Mouse (Mus musculus) megakaryocyte, embryonic 14.5 days (primary cell): ENCODE measurements around the gene Plxnd1. TPM values are rescaled to one million over a fixed set of nuclear protein-coding genes. Genes with fewer than 3 reads are reported as not detected.

Source experiments
- H3K27me3 ChIP-seq: replicated peaks from 2 replicates; pipeline ENCODE3; 2012; ENCODE audit warnings: inconsistent platforms
- H3K36me3 ChIP-seq: replicated peaks from 2 replicates; pipeline ENCODE3; 2012; ENCODE audit warnings: low read length, inconsistent platforms, mixed read lengths
- H3K4me1 ChIP-seq: 2 replicates; pipeline ENCODE4 v1.6.1; 2012; ENCODE audit warnings: inconsistent platforms
- H3K4me3 ChIP-seq: replicated peaks from 2 replicates; pipeline ENCODE3; 2012; ENCODE audit warnings: moderate library complexity, mild to moderate bottlenecking, inconsistent platforms
- H3K9me3 ChIP-seq: 2 replicates; pipeline ENCODE4 v1.6.1; 2012; ENCODE audit warnings: inconsistent platforms
- FLI1 ChIP-seq: IDR thresholded peaks from 2 replicates; pipeline ENCODE4 v1.6.1; 2012; ENCODE audit warnings: low read length, inconsistent platforms, mixed read lengths
- GATA1 ChIP-seq: IDR thresholded peaks from 3 replicates; pipeline ENCODE4 v1.6.1; 2012; ENCODE audit warnings: mixed read lengths, low read length, inconsistent platforms, borderline replicate concordance
- polyA plus RNA-seq: library from polyadenylated mRNA; stranded (reverse); fragments of >175 nt; gene quantifications from 2 replicates; pipeline ENCODE4 v1.2.3, GENCODE M21; 2012; ENCODE audit warnings: low replicate concordance; ENCODE audit not compliant: insufficient read depth

The Plxnd1 gene
- polyA plus RNA-seq, 1 experiment = 14.9 TPM

DNA sequence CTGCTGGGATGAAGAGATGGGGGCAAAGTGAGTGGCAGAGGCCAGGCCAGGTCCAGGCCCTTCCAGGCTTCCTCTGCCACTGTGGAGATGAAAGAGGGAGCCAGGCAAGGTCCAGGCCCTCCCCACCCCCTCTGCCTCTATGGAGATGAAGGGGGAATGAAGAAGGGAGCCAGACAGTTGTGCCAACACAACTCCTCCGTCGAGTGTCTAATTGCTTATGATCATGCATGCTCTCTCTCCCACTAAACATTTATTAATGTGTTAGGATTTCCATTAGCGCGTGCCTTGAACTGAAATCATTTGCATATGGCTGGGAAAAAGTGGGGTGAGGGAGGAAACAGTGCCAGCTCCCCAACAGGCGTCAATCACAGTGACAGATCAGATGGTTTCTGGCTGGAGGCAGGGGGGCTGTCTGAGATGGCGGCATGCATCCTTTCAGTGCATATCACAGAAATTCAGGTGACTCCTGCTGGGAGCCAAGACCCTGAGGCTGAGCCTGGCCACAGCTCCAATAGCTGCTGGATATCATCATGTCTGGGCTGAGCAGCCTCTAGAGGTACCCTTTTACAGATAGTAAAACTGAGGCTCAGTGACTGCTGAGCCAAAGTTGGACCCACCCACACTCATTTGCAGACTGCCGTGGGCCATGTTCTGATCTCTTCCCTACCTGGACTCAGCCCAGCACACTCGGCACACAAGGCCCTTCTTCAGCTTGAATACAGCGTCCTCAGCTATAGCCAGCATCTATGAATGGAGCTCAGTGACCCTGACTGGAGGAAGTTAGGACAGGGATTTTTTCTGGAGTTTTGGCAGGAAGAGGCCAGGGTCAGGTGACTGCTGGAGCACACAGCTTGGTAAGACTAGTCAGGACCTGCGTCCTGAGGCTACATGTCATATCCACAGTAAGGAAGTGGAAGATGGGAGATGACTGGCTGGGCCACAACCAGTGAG lies 67.2 kb downstream of the Plxnd1 start:
- Histone ChIP-seq H3K4me1 (peaks cover 33% of the 10 kb centered on the region; the same call in 1 of the 2 replicates), H3K36me3 (no peaks in the 10 kb centered on the region), H3K9me3 (no peaks in the 10 kb centered on the region), H3K27me3 (peaks cover 88% of the 10 kb centered on the region), H3K4me3 (no peak overlapping the region)
- TF ChIP-seq FLI1 = no peak
- TF ChIP-seq GATA1 = no peak

DNA sequence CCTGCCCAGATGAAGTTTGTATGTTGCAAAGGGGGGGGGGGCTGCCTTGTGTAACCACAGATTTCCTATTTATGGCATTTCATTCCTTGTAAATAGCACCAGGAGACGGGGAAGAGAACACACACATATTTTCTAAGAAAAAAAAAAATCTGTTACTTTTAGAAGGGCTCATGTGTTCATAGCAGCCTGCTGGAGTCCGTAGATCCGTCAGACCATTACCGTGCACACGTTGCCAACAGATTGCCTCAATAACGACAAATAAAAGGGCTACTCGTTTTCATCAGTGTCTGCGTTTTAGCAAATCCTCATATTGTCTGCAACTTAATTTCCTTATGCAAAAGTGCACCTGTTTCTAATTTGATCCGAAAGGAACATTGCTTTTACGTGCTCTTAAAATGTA lies 68.4 kb downstream of the Plxnd1 start:
- no peak overlapping the region for H3K4me3 ChIP-seq
- no peak for TF ChIP-seq FLI1
- no peak for TF ChIP-seq GATA1
- no peaks in the 10 kb centered on the region for H3K36me3 ChIP-seq
- H3K27me3 ChIP-seq = peaks cover 77% of the 10 kb centered on the region
- no peaks in the 10 kb centered on the region for H3K9me3 ChIP-seq
- H3K4me1 ChIP-seq = peaks cover 33% of the 10 kb centered on the region; the same call in 1 of the 2 replicates

DNA sequence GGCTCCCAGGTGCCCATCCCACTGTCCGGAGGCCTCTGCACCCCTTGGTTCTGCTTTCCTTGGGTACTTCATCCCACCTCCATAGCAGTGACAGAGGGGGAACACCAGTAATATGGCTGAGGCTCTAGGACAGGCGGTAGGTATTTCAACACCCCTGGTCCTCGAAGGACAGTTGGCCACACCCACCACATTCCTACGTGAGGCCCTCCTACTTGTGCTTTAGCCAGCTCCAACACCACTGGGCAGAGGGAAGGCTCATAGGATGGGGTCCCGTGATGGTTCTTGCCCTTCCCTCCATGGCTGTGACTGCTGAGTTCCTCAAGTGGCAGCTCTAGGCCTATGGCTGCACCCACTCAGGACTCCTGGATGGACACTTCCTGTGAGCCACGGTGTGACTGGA lies 70.0 kb downstream of the Plxnd1 start:
- Histone ChIP-seq H3K4me3 (no peak overlapping the region), H3K4me1 (peaks cover 35% of the 10 kb centered on the region), H3K36me3 (no peaks in the 10 kb centered on the region), H3K9me3 (no peaks in the 10 kb centered on the region), H3K27me3 (peaks cover 69% of the 10 kb centered on the region)
- TF ChIP-seq GATA1 (no peak), FLI1 (no peak)

DNA sequence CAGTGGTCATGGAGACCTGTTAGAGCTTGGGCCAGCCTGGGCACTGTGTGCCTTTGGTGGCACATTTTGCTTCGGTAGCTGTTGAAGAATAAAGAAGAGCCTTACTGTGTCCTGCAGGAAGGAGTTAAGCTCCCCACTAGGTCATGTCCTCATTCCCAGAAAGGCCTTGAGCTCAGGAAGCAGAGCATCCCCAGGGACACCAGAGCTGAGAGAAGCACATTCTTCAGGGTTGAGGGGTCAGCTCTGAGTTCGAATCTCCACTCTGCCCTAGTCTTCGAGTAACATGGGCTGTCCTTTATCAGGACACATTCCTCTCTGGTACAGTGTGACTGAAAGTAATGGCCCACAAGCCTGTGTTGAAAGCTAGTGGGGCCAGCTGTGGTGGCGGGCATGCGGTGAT lies 74.9 kb downstream of the Plxnd1 start:
- Histone ChIP-seq H3K27me3 (peaks cover 28% of the 10 kb centered on the region), H3K4me3 (no peak overlapping the region), H3K36me3 (no peaks in the 10 kb centered on the region), H3K4me1 (peaks cover 52% of the 10 kb centered on the region), H3K9me3 (no peaks in the 10 kb centered on the region)
- TF ChIP-seq FLI1 = no peak
- no peak for TF ChIP-seq GATA1

DNA sequence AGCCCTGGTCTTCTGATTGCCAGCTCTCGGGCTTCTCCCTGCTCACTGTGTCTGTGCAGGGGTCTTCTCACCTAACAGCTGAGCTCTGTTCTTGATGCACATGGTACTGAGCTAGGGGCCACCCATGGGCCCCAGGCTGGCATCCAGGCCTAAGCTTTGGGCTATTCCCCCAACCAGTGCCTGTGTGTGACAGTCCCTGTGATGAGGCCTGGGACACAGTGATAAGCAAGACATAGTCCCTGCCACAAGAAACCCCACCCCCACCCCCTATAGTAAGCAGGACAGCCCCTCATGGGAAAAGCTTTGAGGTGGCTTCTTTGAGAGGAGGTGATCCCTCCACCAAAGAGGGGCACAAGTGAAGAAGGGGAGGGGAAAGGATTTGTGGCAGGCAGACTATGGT lies 76.2 kb downstream of the Plxnd1 start:
- Histone ChIP-seq H3K4me3 (no peak overlapping the region), H3K4me1 (peaks cover 59% of the 10 kb centered on the region), H3K36me3 (no peaks in the 10 kb centered on the region), H3K9me3 (no peaks in the 10 kb centered on the region), H3K27me3 (peaks cover 19% of the 10 kb centered on the region)
- TF ChIP-seq FLI1 (no peak), GATA1 (no peak)

DNA sequence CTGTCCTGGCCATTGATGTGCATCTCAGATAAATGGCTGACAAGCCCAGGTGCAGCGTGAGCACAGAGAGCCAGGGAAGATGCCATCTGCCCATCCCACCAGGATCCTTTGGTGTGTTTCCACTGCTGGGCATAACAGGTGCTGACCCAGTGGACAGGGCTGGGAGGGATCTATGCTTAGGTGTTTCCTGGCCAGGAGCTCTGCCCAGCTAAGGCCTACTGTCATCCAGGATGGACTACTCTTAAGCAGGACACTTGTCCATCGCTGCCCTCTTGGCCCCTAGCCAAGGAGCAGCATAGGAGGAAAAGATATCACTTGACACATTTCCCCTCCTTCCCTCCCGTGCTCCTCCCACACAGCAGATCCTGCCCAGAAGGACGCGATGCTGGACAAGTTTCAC lies 78.2 kb downstream of the Plxnd1 start:
- H3K4me3 ChIP-seq = peak overlapping the region; percentile 33
- TF ChIP-seq GATA1 (no peak), FLI1 (no peak)
- no peaks in the 10 kb centered on the region for H3K36me3 ChIP-seq
- peaks cover 12% of the 10 kb centered on the region for H3K27me3 ChIP-seq
- peaks cover 68% of the 10 kb centered on the region for H3K4me1 ChIP-seq
- no peaks in the 10 kb centered on the region for H3K9me3 ChIP-seq

DNA sequence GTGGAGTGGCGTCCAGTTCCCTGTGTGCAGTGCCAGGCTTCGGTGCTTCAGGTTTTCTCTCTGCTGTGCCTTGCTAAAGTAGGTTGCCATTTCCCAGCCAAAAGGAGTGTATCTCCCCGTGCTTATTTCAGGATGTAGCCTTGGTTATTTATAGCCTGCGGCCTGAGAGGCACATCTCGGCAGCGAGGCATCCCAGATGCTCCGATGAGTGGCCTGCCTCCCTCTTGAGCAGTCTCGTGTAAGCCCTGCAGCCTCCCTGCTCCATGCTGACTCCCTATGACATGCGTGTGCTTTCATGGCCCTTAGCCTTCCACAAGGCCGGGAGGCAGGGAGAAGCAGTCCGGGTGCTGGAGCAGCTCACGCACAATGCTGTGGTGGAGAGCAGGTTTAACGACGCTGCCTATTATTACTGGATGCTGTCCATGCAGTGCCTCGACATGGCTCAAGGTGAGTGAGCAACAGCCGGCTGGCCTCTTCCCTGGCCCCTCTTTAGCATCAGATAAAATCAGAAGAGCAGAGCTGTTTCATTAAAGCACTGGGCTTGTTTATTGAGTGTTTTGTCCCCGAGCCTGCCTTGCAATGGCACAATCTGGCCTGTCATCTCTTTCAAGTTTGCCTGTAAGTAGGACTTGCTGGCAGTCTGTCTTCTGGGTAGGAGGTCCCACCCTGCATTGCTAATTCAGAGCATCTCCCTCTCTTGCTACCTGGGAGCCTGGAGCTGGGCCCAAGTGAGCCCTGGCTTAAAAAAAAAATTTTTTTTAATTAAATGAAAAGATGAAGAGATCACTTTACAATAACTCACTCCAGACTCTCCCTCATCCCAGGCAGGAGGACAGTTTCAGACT lies 79.0 kb downstream of the Plxnd1 start:
- H3K4me3 ChIP-seq = peak overlapping the region; percentile 5

DNA sequence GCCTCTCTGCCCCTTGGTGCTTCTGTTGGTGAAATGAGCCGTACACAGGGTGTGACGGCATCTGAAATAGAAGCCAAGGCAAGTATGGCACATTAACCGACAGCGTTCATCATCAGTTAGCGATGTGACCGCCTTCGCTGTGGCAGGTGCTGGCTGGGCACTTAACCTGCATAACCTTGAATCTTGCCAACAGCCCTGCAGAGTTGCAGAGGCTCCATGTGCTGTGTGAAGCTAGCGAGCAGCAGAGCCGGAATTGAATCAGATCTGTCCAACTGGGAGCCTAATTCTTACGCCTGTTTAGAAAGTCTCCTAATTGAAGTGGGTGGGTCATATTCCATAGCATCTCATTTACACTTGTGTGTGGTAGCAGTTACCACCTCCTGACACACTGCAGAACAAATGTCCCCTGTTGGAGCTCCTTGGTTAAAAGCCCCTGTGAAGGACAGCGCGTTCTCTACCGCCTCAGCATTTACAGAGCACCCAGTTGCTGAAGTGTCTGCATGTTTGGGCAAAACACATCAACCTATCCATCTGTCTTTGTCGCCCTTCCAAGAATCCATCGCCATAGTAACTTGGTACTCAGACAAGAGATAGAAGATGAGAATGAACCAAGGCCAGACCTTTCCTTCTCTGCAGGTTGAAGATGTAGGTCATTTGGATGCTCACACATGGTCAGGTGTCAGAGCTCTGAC lies 80.1 kb downstream of the Plxnd1 start:
- Histone ChIP-seq H3K27me3 (peaks cover 4% of the 10 kb centered on the region), H3K4me3 (no peak overlapping the region), H3K9me3 (no peaks in the 10 kb centered on the region), H3K4me1 (peaks cover 78% of the 10 kb centered on the region), H3K36me3 (no peaks in the 10 kb centered on the region)
- no peak for TF ChIP-seq FLI1
- TF ChIP-seq GATA1 = no peak

More for the DNA sequence above, 79.0 kb downstream of the Plxnd1 start:
- H3K36me3 ChIP-seq = no peaks in the 10 kb centered on the region
- peaks cover 12% of the 10 kb centered on the region for H3K27me3 ChIP-seq
- H3K4me1 ChIP-seq = peaks cover 76% of the 10 kb centered on the region
- no peaks in the 10 kb centered on the region for H3K9me3 ChIP-seq
- TF ChIP-seq FLI1 = no peak

DNA sequence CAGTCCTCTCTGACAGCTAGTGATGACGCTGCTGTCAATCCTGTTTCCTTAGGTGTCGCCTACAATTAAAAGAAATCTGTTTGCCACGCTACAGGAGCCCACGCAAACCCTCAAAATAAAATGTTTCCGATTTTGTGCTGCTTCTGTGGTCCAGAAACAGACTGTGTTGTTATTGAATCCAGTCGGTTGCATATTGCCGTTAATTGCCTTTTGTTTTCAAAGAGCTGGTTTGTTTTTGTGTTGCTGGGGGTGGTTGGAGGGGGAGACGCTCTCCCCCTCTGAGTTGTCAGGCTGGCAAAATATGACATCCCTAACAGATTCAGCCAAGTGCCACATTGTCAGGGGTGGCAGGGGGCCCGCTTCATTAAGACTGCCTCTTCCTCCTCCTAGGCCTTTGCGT lies 81.3 kb downstream of the Plxnd1 start:
- TF ChIP-seq GATA1 (no peak), FLI1 (no peak)
- no peak overlapping the region for H3K4me3 ChIP-seq
- H3K4me1 ChIP-seq = peaks cover 85% of the 10 kb centered on the region
- H3K27me3 ChIP-seq = peaks cover 4% of the 10 kb centered on the region
- no peaks in the 10 kb centered on the region for H3K9me3 ChIP-seq
- H3K36me3 ChIP-seq = no peaks in the 10 kb centered on the region

DNA sequence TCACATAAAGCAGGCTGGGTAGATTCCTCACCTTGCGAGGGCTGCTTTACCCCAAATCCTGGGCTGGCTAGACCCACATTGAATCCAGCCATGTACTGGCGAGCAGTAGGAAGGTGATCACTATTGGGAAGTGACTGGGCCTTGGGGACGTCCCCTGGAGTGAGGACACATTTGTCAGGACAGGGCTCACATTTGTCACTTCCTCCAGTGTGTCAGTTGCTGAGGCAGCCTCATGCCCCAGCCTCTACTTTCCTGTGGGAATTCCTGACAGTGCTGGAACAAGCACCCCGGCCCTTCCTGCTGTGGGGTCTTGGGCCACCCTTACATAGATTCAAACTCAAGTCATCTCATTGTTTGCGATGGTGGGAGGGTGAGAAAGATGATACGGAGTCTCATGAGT lies 83.0 kb downstream of the Plxnd1 start:
- Histone ChIP-seq H3K9me3 (no peaks in the 10 kb centered on the region), H3K27me3 (peaks cover 4% of the 10 kb centered on the region), H3K4me3 (no peak overlapping the region), H3K4me1 (peaks cover 90% of the 10 kb centered on the region), H3K36me3 (no peaks in the 10 kb centered on the region)
- TF ChIP-seq GATA1 (no peak), FLI1 (no peak)
